Mouse (Mus musculus): ENCODE measurements at regions not wholly inside any gene's neighbourhood (a gene's known extent, or its start where the extent isn't known, plus 50 kb on each side); places are given as distances from the start of the nearest gene placed in this dataset.

- dilution Hi-C loops (cut with MboI; ENCODE audit: extremely low pct_ligation_motif_present, extremely low pct_unique_long_range_greater_than_20kb, low sequenced_read_pairs) (no loop called here), in situ Hi-C loops (cut with MboI; ENCODE audit: low pct_ligation_motif_present, low pct_unique_long_range_greater_than_20kb, low sequenced_read_pairs) (no loop called here)
- Histone ChIP-seq H3K27me3 (replicated peaks) (no peaks in the 10 kb centered on the region), H3K4me1 (ENCODE audit: control insufficient read depth in 1 of 2, insufficient read depth in 2 of 2) (peaks cover 0 to 14% of the 10 kb centered on the region in 2 experiments; a peak in 1 of 4 replicates), H3K4me2 (ENCODE audit: insufficient read depth, low read depth, poor library complexity, severe bottlenecking) (no peak overlapping the region), H3K9ac (ENCODE audit: insufficient read depth, low read depth) (no peak overlapping the region), H3K9me3 (replicated peaks; ENCODE audit: low read length) (no peaks in the 10 kb centered on the region), H3K27ac (ENCODE audit: insufficient read depth, low read depth) (no peak overlapping the region), H3K36me3 (replicated peaks in 1 of 2; ENCODE audit: control insufficient read depth in 1 of 2, insufficient read depth in 1 of 2, low read length in 1 of 2) (no peaks in the 10 kb centered on the region), H3K79me2 (replicated peaks; ENCODE audit: control insufficient read depth, extremely low read depth, insufficient read depth, poor library complexity, severe bottlenecking) (no peaks in the 10 kb centered on the region), H3K4me3 (replicated peaks in 1 of 3; ENCODE audit: low read depth in 2 of 3, low read length in 2 of 3, poor library complexity in 1 of 3) (no peak overlapping the region)
- no peak for DNase-seq (ENCODE audit: extremely low read depth)
- TF ChIP-seq USF2 (conservative IDR thresholded peaks at IDR 0.05; ENCODE audit: low read depth, low read length) (no peak), USF1 (IDR thresholded peaks at IDR 0.05; ENCODE audit: low read depth, low read length) (no peak), ZKSCAN1 (IDR thresholded peaks at IDR 0.05; ENCODE audit: borderline replicate concordance, low read depth, low read length) (no peak), ZNF384 (IDR thresholded peaks at IDR 0.05; ENCODE audit: low read depth, low read length) (no peak), ZC3H11A (IDR thresholded peaks at IDR 0.05; ENCODE audit: low read depth, low read length) (no peak), PAX5 (IDR thresholded peaks at IDR 0.05; ENCODE audit: low read length) (no peak), POLR2AphosphoS2 (IDR thresholded peaks at IDR 0.05; ENCODE audit: low read depth, low read length) (no peak), CHD2 (IDR thresholded peaks at IDR 0.05; ENCODE audit: low read length) (no peak), CTCF (conservative IDR thresholded peaks at IDR 0.05 in 1 of 2, IDR thresholded peaks at IDR 0.05 in 1 of 2; ENCODE audit: low read depth in 2 of 2, low read length in 2 of 2) (no peak), TBP (conservative IDR thresholded peaks at IDR 0.05; ENCODE audit: low read depth, low read length) (no peak), MAFK (IDR thresholded peaks at IDR 0.05; ENCODE audit: insufficient replicate concordance, low read length) (no peak), E2F4 (IDR thresholded peaks at IDR 0.05; ENCODE audit: insufficient replicate concordance, low read depth, low read length) (no peak), JUN (IDR thresholded peaks at IDR 0.05; ENCODE audit: insufficient read depth, low read depth, low read length) (no peak), UBTF (IDR thresholded peaks at IDR 0.05; ENCODE audit: low read depth, low read length) (no peak), CHD1 (IDR thresholded peaks at IDR 0.05; ENCODE audit: low read depth, low read length) (no peak), NRF1 (IDR thresholded peaks at IDR 0.05; ENCODE audit: low read depth, low read length) (no peak), MAX (IDR thresholded peaks at IDR 0.05; ENCODE audit: low read length) (no peak)
These were observed 586.9 kb downstream of the Epha4 start for GRCm38 (mm10) chr1:76928035-76928434.

- TF ChIP-seq CTCF (conservative IDR thresholded peaks at IDR 0.05 in 1 of 2, IDR thresholded peaks at IDR 0.05 in 1 of 2; ENCODE audit: low read depth in 2 of 2, low read length in 2 of 2) (no peak), MAZ (IDR thresholded peaks at IDR 0.05; ENCODE audit: low read depth, low read length) (no peak), MEF2A (IDR thresholded peaks at IDR 0.05; ENCODE audit: borderline replicate concordance, low read depth, low read length) (no peak), SIN3A (IDR thresholded peaks at IDR 0.05; ENCODE audit: low read length) (no peak), GABPA (IDR thresholded peaks at IDR 0.05; ENCODE audit: insufficient replicate concordance, low read depth, low read length) (no peak), SMC3 (IDR thresholded peaks at IDR 0.05; ENCODE audit: low read depth, low read length) (no peak), CHD2 (IDR thresholded peaks at IDR 0.05; ENCODE audit: low read length) (no peak), USF2 (conservative IDR thresholded peaks at IDR 0.05; ENCODE audit: low read depth, low read length) (no peak), NELFE (IDR thresholded peaks at IDR 0.05; ENCODE audit: low read depth, low read length) (no peak), ELF1 (IDR thresholded peaks at IDR 0.05; ENCODE audit: low read depth, low read length) (no peak), USF1 (IDR thresholded peaks at IDR 0.05; ENCODE audit: low read depth, low read length) (no peak), PAX5 (IDR thresholded peaks at IDR 0.05; ENCODE audit: low read length) (no peak), ZMIZ1 (IDR thresholded peaks at IDR 0.05; ENCODE audit: low read depth, low read length) (no peak), CHD1 (IDR thresholded peaks at IDR 0.05; ENCODE audit: low read depth, low read length) (no peak), RCOR1 (conservative IDR thresholded peaks at IDR 0.05; ENCODE audit: low read depth, low read length) (no peak)
These were observed 581.4 kb downstream of the Epha4 start for GRCm38 (mm10) chr1:76933460-76933859.

More at GRCm38 (mm10) chr1:76933460-76933859, 581.4 kb downstream of the Epha4 start:
- dilution Hi-C loops (cut with MboI; ENCODE audit: extremely low pct_ligation_motif_present, extremely low pct_unique_long_range_greater_than_20kb, low sequenced_read_pairs) (no loop called here), in situ Hi-C loops (cut with MboI; ENCODE audit: low pct_ligation_motif_present, low pct_unique_long_range_greater_than_20kb, low sequenced_read_pairs) (no loop called here)
- H3K36me3 ChIP-seq (replicated peaks in 1 of 2; ENCODE audit: control insufficient read depth in 1 of 2, insufficient read depth in 1 of 2, low read length in 1 of 2) = no peaks in the 10 kb centered on the region
- H3K9me3 ChIP-seq (replicated peaks; ENCODE audit: low read length) = no peaks in the 10 kb centered on the region
- no peak overlapping the region for H3K27ac ChIP-seq (ENCODE audit: insufficient read depth, low read depth)
- H3K9ac ChIP-seq (ENCODE audit: insufficient read depth, low read depth) = no peak overlapping the region
- no peak for DNase-seq (ENCODE audit: extremely low read depth)
- no peaks in the 10 kb centered on the region for H3K79me2 ChIP-seq (replicated peaks; ENCODE audit: control insufficient read depth, extremely low read depth, insufficient read depth, poor library complexity, severe bottlenecking)
- no peaks in the 10 kb centered on the region for H3K27me3 ChIP-seq (replicated peaks)
- H3K4me1 ChIP-seq (ENCODE audit: control insufficient read depth in 1 of 2, insufficient read depth in 2 of 2) = peaks cover 0 to 6% of the 10 kb centered on the region in 2 experiments; a peak in 2 of 4 replicates
- no peak overlapping the region for H3K4me3 ChIP-seq (replicated peaks in 1 of 3; ENCODE audit: low read depth in 2 of 3, low read length in 2 of 3, poor library complexity in 1 of 3)
- H3K4me2 ChIP-seq (ENCODE audit: insufficient read depth, low read depth, poor library complexity, severe bottlenecking) = no peak overlapping the region

All from CH12.LX (cell line).